Mouse (Mus musculus) gastrocnemius, adult 2 months (tissue): ENCODE data around the gene Cebpe. TPM values are rescaled to one million over a fixed set of nuclear protein-coding genes. Genes with fewer than 3 reads are reported as not detected.

Source experiments
- DNase-seq: peaks from one replicate; pipeline ENCODE4 v3.0.0; 2022
- H3K27ac ChIP-seq: fragments of 200-600 bp; 2 replicates; pipeline ENCODE4 v1.8.1; 2022; ENCODE audit warnings: mild to moderate bottlenecking
- H3K4me3 ChIP-seq: fragments of 200-600 bp; 2 replicates; pipeline ENCODE4 v1.8.1; 2022; ENCODE audit warnings: mild to moderate bottlenecking, moderate library complexity
- CTCF ChIP-seq: fragments of 200-600 bp; IDR thresholded peaks from 2 replicates; pipeline ENCODE4 v1.8.1; 2022; ENCODE audit warnings: antibody characterized with exemption, mild to moderate bottlenecking, moderate library complexity
- intact Hi-C: fragments of 180-260 bp; cut with DNase I; formaldehyde crosslinking; loops from one replicate; pipeline ENCODE4 v1.15.1; 2025
- total RNA-seq, 2 experiments: library from RNA; stranded (reverse); gene quantifications; 2 replicates each; pipeline ENCODE4 v1.2.3; 2021

The Cebpe gene
- total RNA-seq, 2 experiments from 2014 or later, result not detected

GRCm38 (mm10) chr14:54736555-54737552, 24.9 kb upstream of the Cebpe start:
- H3K27ac ChIP-seq, result peak overlapping the region; percentile 61
- no peak for DNase-seq
- peak overlapping the region; percentile 7; the same call in 1 of the 2 replicates for H3K4me3 ChIP-seq
- intact Hi-C loops, result no loop called here
- no peak for TF ChIP-seq CTCF

GRCm38 (mm10) chr14:54735221-54735620, 23.2 kb upstream of the Cebpe start:
- no peak for TF ChIP-seq CTCF
- 0 out of 2 replicates have a peak overlapping the region, but pooled peaks have one; percentile 8 for H3K27ac ChIP-seq
- H3K4me3 ChIP-seq, result no peak overlapping the region
- DNase-seq, result no peak
- intact Hi-C loops, result no loop called here

DNA sequence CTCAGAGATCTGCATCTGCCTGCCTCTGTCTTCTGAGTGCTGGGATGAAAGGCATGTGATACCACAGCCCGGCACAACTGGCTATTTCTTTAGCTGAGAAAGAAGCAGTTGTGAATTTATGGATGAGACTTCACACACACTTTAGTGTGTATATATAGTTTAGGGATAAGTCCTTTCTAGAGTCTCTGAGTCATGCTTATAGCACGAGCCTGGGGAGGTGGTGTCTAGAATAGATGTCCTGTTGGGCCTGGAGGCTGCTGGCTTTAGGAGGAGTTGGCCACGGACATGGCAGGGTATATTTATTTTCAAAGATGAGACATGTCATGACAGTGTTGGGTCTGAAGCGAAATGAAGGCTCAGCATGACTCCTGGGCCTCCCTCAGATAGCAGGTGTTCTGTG, 22.0 kb upstream of the Cebpe start:
- Histone ChIP-seq H3K4me3 (no peak overlapping the region), H3K27ac (peak overlapping the region; percentile 13)
- no peak for TF ChIP-seq CTCF
- intact Hi-C loops, result no loop called here
- DNase-seq, result no peak

GRCm38 (mm10) chr14:54732206-54732605, 20.2 kb upstream of the Cebpe start:
- no peak overlapping the region for H3K27ac ChIP-seq
- H3K4me3 ChIP-seq, result no peak overlapping the region
- no peak for TF ChIP-seq CTCF
- intact Hi-C loops, result no loop called here
- DNase-seq, result no peak

DNA sequence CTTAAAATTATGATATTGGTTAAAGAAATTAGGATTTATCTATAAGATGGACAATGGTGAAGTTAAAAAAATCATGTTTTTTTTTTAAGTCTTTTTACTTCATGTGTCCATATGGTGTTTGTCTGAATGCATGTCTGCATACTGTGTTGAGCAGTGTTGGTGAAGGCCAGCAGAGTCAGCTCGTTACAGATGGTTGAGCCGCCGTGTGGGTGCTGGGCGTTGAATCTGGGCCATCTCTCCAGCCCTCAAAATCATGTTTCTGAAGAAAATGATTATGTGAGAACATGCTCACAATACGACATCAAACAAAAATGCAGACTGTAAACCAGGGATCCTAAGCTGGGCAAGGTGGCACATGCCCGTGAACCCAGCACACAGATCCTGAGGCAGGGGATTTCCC, 18.3 kb upstream of the Cebpe start:
- intact Hi-C loops, result no loop called here
- TF ChIP-seq CTCF, result no peak
- no peak overlapping the region for H3K27ac ChIP-seq
- no peak for DNase-seq
- H3K4me3 ChIP-seq, result no peak overlapping the region

GRCm38 (mm10) chr14:54728823-54729653, 17.1 kb upstream of the Cebpe start:
- no peak for DNase-seq
- Histone ChIP-seq H3K27ac (no peak overlapping the region), H3K4me3 (no peak overlapping the region)
- TF ChIP-seq CTCF, result no peak
- intact Hi-C loops, result no loop called here

DNA sequence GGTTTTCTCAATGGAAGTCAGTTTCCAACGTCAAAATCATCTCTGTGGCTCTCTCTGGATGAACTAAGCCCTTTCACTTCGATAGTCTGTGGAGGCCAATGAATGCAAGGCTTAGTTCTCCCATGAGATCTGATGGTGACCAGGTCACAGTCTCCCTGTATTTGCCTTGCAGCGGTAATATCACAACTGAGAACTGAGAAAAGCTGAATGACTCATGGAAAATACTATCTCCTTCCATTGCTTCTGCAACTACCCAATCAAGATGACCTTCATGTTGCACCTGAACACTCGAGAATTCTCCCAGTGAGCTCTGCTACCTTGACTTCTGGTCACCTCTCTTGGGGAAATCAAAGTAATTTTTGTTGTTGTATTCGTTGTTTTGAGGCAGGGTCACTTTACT, 15.6 kb upstream of the Cebpe start:
- intact Hi-C loops, result no loop called here
- no peak for DNase-seq
- Histone ChIP-seq H3K27ac (no peak overlapping the region), H3K4me3 (no peak overlapping the region)
- no peak for TF ChIP-seq CTCF

DNA sequence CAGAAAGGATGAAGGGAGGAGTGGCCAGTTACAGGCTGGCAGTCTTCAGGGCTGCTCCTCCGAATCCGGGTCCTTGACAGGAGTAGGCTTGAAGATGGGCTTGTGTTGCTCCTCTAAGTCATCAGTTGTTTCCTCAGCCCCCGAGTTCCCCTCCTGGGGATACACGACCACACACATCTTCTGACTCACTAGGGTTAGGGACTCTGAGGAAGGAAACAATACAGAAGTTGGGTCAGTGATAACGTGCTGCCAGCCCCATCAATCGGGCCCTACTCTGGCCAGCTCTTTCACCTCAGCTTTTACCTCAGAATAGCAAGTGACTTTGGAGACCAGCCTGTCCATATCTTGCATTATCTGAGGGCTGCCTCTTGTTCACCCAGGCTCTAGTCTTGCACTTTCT, 12.1 kb upstream of the Cebpe start:
- intact Hi-C loops, result no loop called here
- DNase-seq, result no peak
- no peak for TF ChIP-seq CTCF
- H3K4me3 ChIP-seq, result no peak overlapping the region
- no peak overlapping the region for H3K27ac ChIP-seq

GRCm38 (mm10) chr14:54721711-54722110, 9.7 kb upstream of the Cebpe start:
- Histone ChIP-seq H3K4me3 (no peak overlapping the region), H3K27ac (peak overlapping the region; percentile 84)
- DNase-seq, result no peak
- no peak for TF ChIP-seq CTCF
- intact Hi-C loops, result loop anchor here (2.0 kb wide), 1 partner anchor 21 kb away; no protein-coding TSS in a partner anchor

GRCm38 (mm10) chr14:54720654-54721350, 8.8 kb upstream of the Cebpe start:
- peak overlapping the region; percentile 84 for H3K27ac ChIP-seq
- no peak for TF ChIP-seq CTCF

GRCm38 (mm10) chr14:54720041-54720440, 8.1 kb upstream of the Cebpe start:
- H3K4me3 ChIP-seq, result no peak overlapping the region
- peak overlapping the region; percentile 84; the same call in 1 of the 2 replicates for H3K27ac ChIP-seq
- no peak for TF ChIP-seq CTCF
- no peak for DNase-seq
- intact Hi-C loops, result loop anchor here (2.0 kb wide), 1 partner anchor 23 kb away; no protein-coding TSS in a partner anchor

More at GRCm38 (mm10) chr14:54720654-54721350, 8.8 kb upstream of the Cebpe start:
- intact Hi-C loops, result loop anchor here (2.0 kb wide), 1 partner anchor 22 kb away; no protein-coding TSS in a partner anchor
- peak; percentile 75 for DNase-seq
- no peak overlapping the region for H3K4me3 ChIP-seq

DNA sequence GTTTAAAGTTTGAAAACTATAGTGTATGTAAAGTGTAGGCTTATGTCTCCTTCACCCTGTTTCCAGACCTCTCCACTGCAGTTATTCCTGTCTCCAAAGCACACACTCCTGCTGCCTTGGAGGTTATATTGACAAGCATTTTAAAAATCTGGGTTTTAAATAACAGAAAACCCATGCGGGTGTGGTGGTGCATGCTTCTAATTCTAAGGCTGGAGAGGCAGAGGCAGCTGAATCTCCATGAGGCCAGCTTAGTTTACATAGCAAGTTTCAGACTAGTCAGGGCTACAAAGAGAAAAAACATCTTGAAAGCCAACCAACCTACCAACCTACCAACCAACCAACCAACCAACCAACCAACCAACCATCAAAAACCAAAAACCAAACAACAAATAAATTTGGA, 3.4 kb upstream of the Cebpe start:
- Histone ChIP-seq H3K4me3 (no peak overlapping the region), H3K27ac (no peak overlapping the region)
- TF ChIP-seq CTCF, result no peak
- intact Hi-C loops, result no loop called here
- no peak for DNase-seq
